Mouse (Mus musculus) G1E (cell line): ENCODE measurements around the gene Ddr2.

Experiments used
- CTCF ChIP-seq: IDR thresholded peaks from 2 replicates; pipeline ENCODE4 v1.5.1; 2012; ENCODE audit warnings: low read depth, low read length, inconsistent platforms, mixed read lengths
- GATA1 ChIP-seq: IDR thresholded peaks from 2 replicates; pipeline ENCODE4 v1.6.1; 2012; ENCODE audit warnings: borderline replicate concordance, low read length, inconsistent platforms, mixed read lengths
- POLR2AphosphoS5 ChIP-seq: IDR thresholded peaks from 2 replicates; pipeline ENCODE4 v1.6.1; 2012; ENCODE audit warnings: low read depth, low read length, inconsistent platforms; ENCODE audit not compliant: insufficient replicate concordance
- TAL1 ChIP-seq: conservative IDR thresholded peaks from 2 replicates; pipeline ENCODE4 v1.6.1; 2012; ENCODE audit warnings: low read depth, low read length, inconsistent platforms, mixed read lengths

GRCm38 (mm10) chr1:169968792-169969515 is 141.6 kb downstream of the Ddr2 start, which contains the start of gene Hsd17b7:
- TF ChIP-seq CTCF (no peak), POLR2AphosphoS5 (no peak), GATA1 (no peak), TAL1 (no peak)
